Mouse (Mus musculus): ENCODE results near the gene Cdkn2c.

DNA sequence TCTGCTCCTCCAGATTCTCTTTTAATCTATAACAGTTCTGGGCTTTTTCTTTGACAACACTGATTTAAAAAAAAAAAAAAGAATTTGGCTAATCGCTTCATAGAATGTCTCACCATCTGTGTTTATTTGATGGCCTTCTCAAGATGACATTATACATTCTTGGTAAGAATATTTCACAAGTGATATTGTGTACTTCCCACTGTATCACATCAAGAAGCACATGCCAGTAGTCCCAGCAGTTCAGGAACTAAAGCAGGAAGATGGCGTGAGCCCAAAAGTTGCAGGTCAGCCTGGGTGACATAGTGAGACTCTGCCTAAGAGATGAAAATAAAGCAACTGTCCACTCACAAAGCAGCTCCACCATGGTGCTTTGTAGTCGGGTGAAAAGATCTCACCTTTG, 25.5 kb downstream of the Cdkn2c start:
- TF ChIP-seq CTCF (IDR thresholded peaks at IDR 0.05; ENCODE audit: control insufficient read depth, insufficient read depth, insufficient read length) (no peak), MYOG (IDR thresholded peaks at IDR 0.05; ENCODE audit: control insufficient read depth, extremely low read depth, insufficient read length) (no peak), USF1 (IDR thresholded peaks at IDR 0.05; ENCODE audit: low read depth) (no peak), CEBPB (IDR thresholded peaks at IDR 0.05; ENCODE audit: low read depth) (no peak)

Measured in C2C12 (cell line).